Mouse (Mus musculus): Measurements from ENCODE around the gene Aoc3.
A peak's percentile ranks its signal among the peaks of the same experiment; 100 is the strongest.
"Not testable (repeated sequence)": the region's sequence is repeated elsewhere in the genome, so short reads cannot be mapped to it uniquely, and the experiment has no call there.

Aoc3 gene

DNA sequence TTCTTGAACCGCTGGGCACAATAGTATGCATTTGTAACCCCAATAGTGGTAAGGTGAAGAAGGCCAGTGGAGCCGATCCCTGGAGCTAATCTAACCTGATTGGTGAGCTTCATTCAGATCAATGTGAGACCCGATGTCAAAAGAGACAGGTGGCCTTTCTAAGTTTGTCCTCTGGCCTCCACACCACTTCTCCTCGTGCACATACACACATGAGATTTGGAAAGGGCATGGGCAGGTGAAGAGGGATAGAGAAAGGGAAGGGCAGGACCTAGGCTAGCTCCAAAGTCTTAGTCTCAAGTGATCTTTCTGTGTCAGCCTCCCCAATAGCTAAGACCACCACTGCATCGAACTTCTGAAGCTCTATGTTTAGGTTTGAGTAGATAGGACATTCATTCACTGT is 39.7 kb downstream of the Aoc3 start:
- DNase-seq (ENCODE audit: low spot score in 2 of 2), result no peak

DNA sequence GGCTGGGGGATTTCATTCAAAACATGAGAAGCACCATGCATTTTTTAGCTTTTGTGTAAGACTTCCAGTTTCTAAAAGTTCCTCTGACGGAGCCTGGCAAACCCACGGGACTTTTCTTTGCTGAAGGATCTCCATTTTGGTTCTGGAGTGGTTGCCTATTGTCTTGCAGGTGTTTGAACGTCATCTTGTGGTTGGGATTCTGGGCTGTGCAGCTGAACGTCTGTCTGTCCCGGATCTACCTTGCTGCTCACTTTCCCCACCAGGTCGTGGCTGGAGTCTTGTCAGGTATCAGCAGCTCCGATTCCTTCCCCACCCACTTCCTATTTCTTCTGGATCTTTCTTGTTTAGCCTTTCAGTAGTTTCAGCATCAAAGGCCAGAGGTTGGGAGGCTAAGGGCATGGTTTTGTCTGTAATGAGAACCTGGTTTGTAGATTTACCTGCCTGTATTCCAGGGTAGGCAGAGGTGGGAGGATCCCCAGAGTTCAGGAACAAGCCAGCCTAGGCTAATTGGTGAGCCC is 44.1 kb downstream of the Aoc3 start:
- no peak for DNase-seq (ENCODE audit: low spot score in 2 of 2)

- not testable (repeated sequence) for DNase-seq (ENCODE audit: low spot score in 2 of 2)
Observed at GRCm38 (mm10) chr11:101378196-101378595, 47.8 kb downstream of the Aoc3 start.

DNA sequence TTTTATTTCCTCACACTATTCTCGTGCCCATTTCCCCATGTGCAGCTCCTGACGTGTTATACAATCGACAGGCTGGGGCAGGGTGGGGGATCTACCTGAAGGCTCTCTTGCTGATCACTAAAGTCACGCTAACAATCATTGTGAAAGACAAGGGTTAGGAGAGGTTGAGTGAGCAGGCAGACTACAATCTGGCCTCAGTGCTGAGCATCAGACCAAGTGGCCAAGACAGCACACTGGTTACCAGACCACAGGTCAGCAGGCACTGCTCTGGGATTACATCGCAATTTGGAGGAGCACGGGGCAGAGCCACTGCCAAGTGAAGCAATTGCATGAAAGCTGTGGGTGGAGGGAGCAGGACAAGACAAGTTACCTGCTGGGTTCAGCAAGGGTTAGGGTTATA is 48.5 kb downstream of the Aoc3 start:
- DNase-seq (ENCODE audit: low spot score in 2 of 2), result peak in 1 of 2 experiments; percentile 40

- no peak for DNase-seq (ENCODE audit: low spot score in 2 of 2)
Observed at GRCm38 (mm10) chr11:101381817-101382216, 51.4 kb downstream of the Aoc3 start.
